24 mouse cellular contexts compared by ENCODE assay signal in the genomic region with DNA sequence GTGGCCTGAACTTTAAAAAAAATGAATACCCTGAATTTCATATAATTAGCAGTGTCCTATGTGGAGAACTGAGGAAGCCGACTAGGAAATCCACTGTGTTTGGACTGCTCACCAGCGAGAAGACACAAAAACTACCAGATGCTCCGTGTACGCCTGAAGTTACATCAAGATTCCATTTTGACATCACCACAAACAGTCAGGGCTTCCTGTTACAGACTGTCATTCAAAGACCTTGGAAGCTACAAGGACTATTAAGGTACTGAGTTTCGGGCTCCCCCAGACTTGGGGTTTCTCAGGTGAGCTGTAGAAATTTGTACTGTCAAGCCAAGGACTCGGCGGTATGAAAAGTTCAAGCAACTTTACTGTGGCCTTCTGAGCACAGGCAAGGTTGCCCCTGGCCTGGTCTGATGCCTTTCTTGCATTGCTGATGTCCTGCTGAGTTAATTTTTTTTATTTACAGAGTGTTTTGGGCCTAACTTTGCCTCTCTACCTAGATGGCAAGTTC. TPM values are rescaled to one million over a fixed set of nuclear protein-coding genes. Genes with fewer than 3 reads are reported as not detected.
DNase-seq lines count a peak whose midpoint lies in the region; ATAC-seq and TF ChIP-seq lines count a peak whose summit lies in the region.
"Had no signal": no experiment of that assay in that cellular context is flagged by ENCODE, and none has a peak within 500 bp of the region (broad histone marks: within the 10 kb centered on the region; RNA-seq: fewer than 3 reads in every experiment).

No protein-coding gene starts in this region.

- H3K4me3 ChIP-seq in spleen, adult 2 months (ENCODE audit: extremely low read depth, insufficient read depth, insufficient read length), result no peak overlapping the region
- no peak overlapping the region for H3K4me3 ChIP-seq in bone marrow, adult 2 months (replicated peaks; ENCODE audit: control insufficient read depth, low read depth, low read length)
- no peak overlapping the region for H3K4me3 ChIP-seq in hindbrain, postnatal 0 days (ENCODE audit: low read length)
- H3K4me3 ChIP-seq: forebrain, embryonic 13.5 days; heart, embryonic 15.5 days; hindbrain, embryonic 13.5 days; intestine, embryonic 15.5 days; layer of hippocampus, adult 2 months; limb, embryonic 10.5 days; lung, embryonic 15.5 days; midbrain, embryonic 10.5 days had no signal

- TF ChIP-seq CTCF in spleen, adult 2 months (IDR thresholded peaks at IDR 0.05; ENCODE audit: extremely low read depth, insufficient read depth, insufficient read length, insufficient replicate concordance), result no peak
- no peak for TF ChIP-seq CTCF in bone marrow, adult 2 months (IDR thresholded peaks at IDR 0.05; ENCODE audit: control insufficient read depth, insufficient read depth, low read length)
- TF ChIP-seq CTCF in hindbrain, postnatal 0 days (IDR thresholded peaks at IDR 0.05; ENCODE audit: low read depth), result no peak

- no peak for DNase-seq in spleen, adult 2 months (ENCODE audit: low read depth in 1 of 2, low spot score in 2 of 2)
- DNase-seq in spleen, postnatal 14 days (ENCODE audit: low spot score in 2 of 2), result no peak
- peak; percentile 57 for DNase-seq in CD4-positive, CD25-positive, alpha-beta regulatory T cell, adult 2 months (ENCODE audit: low read depth, low spot score)
- DNase-seq in naive thymus-derived CD4-positive, alpha-beta T cell, adult 2 months (ENCODE audit: low read depth), result peak; percentile 72
- DNase-seq in hindbrain, postnatal 0 days (ENCODE audit: low spot score), result no peak
- no peak for DNase-seq in cerebellum, adult 9-11 months
- DNase-seq: adrenal gland, adult 2 months; B cell, adult 2 months; cerebellum, adult 18-20 months; cerebellum, postnatal 36 days; heart, postnatal 36 days; kidney, adult 8-10 months; kidney, postnatal 14 days; lung, postnatal 36 days had no signal

- TF ChIP-seq POLR2A in spleen, adult 2 months (IDR thresholded peaks at IDR 0.05; ENCODE audit: low read depth, low read length), result no peak
- TF ChIP-seq POLR2A in bone marrow, adult 2 months (IDR thresholded peaks at IDR 0.05; ENCODE audit: borderline replicate concordance, control insufficient read depth, low read depth, low read length), result no peak

- 0 out of 2 replicates have a peak, but pooled peaks cover 3% of the 10 kb centered on the region for H3K9me3 ChIP-seq in hindbrain, postnatal 0 days (ENCODE audit: low read length)
- H3K9me3 ChIP-seq: forebrain, embryonic 13.5 days; heart, embryonic 15.5 days; hindbrain, embryonic 13.5 days; intestine, embryonic 15.5 days; limb, embryonic 10.5 days; lung, embryonic 15.5 days; midbrain, embryonic 10.5 days had no signal

- H3K4me2 ChIP-seq in hindbrain, postnatal 0 days (ENCODE audit: low read depth, low read length), result no peak overlapping the region
- H3K4me2 ChIP-seq: forebrain, embryonic 13.5 days; heart, embryonic 15.5 days; hindbrain, embryonic 13.5 days; intestine, embryonic 15.5 days; lung, embryonic 15.5 days had no signal

- peak overlapping the region; percentile 27 for H3K27ac ChIP-seq in spleen, adult 2 months (ENCODE audit: insufficient read depth, low read length)
- H3K27ac ChIP-seq in bone marrow, adult 2 months (ENCODE audit: control insufficient read depth, insufficient read depth, low read depth, low read length, poor library complexity), result peak overlapping the region; percentile 19; the same call in 1 of the 2 replicates
- no peak overlapping the region for H3K27ac ChIP-seq in hindbrain, postnatal 0 days
- H3K27ac ChIP-seq: forebrain, embryonic 13.5 days; heart, embryonic 15.5 days; hindbrain, embryonic 13.5 days; intestine, embryonic 15.5 days; layer of hippocampus, adult 2 months; limb, embryonic 10.5 days; lung, embryonic 15.5 days; midbrain, embryonic 10.5 days had no signal

- 50% methylated on average over 7 of the region's 7 CpGs for WGBS in spleen, adult 2 months
- WGBS in bone marrow, adult 2 months, result 37% methylated on average over 7 of the region's 7 CpGs
- WGBS in hindbrain, postnatal 0 days, result 91% methylated on average over 7 of the region's 7 CpGs

- H3K4me1 ChIP-seq in spleen, adult 2 months (ENCODE audit: control insufficient read depth, insufficient read depth, insufficient read length), result peaks cover 15% of the 10 kb centered on the region; the same call in 1 of the 2 replicates
- peaks cover 22% of the 10 kb centered on the region for H3K4me1 ChIP-seq in bone marrow, adult 2 months (ENCODE audit: control insufficient read depth, insufficient read depth, low read length)
- H3K4me1 ChIP-seq in hindbrain, postnatal 0 days (ENCODE audit: insufficient read depth, low read length), result no peaks in the 10 kb centered on the region
- H3K4me1 ChIP-seq: forebrain, embryonic 13.5 days; hindbrain, embryonic 13.5 days; intestine, embryonic 15.5 days; lung, embryonic 15.5 days; midbrain, embryonic 10.5 days had no signal

- no peaks in the 10 kb centered on the region; the same call in 1 of the 2 replicates for H3K36me3 ChIP-seq in spleen, adult 2 months (ENCODE audit: control insufficient read depth, insufficient read depth, low read length)
- no peaks in the 10 kb centered on the region for H3K36me3 ChIP-seq in hindbrain, postnatal 0 days (ENCODE audit: insufficient read depth, low read length)
- H3K36me3 ChIP-seq: heart, embryonic 15.5 days; hindbrain, embryonic 13.5 days; intestine, embryonic 15.5 days; limb, embryonic 10.5 days; lung, embryonic 15.5 days; midbrain, embryonic 10.5 days had no signal

- ATAC-seq in frontal cortex, adult (ENCODE audit: low TSS enrichment), result no peak
- no peak for ATAC-seq in hindbrain, postnatal 0 days
- ATAC-seq: forebrain, embryonic 13.5 days; intestine, embryonic 15.5 days had no signal

- H3K27me3 ChIP-seq in spleen, adult 2 months (ENCODE audit: control insufficient read depth, insufficient read depth, low read length), result no peaks in the 10 kb centered on the region
- H3K27me3 ChIP-seq in hindbrain, postnatal 0 days (ENCODE audit: insufficient read depth, low read length), result no peaks in the 10 kb centered on the region
- H3K27me3 ChIP-seq: forebrain, embryonic 13.5 days; hindbrain, embryonic 13.5 days; intestine, embryonic 15.5 days; lung, embryonic 15.5 days had no signal

- H3K9ac ChIP-seq in hindbrain, postnatal 0 days (replicated peaks; ENCODE audit: low read length), result no peak overlapping the region
- H3K9ac ChIP-seq: forebrain, embryonic 13.5 days; heart, embryonic 15.5 days; hindbrain, embryonic 13.5 days; intestine, embryonic 15.5 days; lung, embryonic 15.5 days had no signal

RNA-seq across cellular contexts. Expression of a gene that starts 22.8 kb away (rescaled TPM):
- 26.7 and 36.4 TPM in 2 replicates for polyA plus RNA-seq in spleen, adult 2 months (2012; rRNA removed)
- polyA plus RNA-seq in bone marrow, adult 2 months (2011; ENCODE audit: insufficient read depth, insufficient read length, low replicate concordance, missing spikeins), result 15.8 and 24.5 TPM in 2 replicates
- total RNA-seq in hindbrain, postnatal 0 days (2014; rRNA removed), result 2.2 and 3.5 TPM in 2 replicates
- 1.1 and 1.3 TPM in 2 replicates for polyA plus RNA-seq in hindbrain, postnatal 0 days (2015; fragmentation: Nextera tagmentation; extraction: Ambion mirVana)

Comparison
In these comparisons a context has a peak if more than half of its experiments do, and no peak if none do; other contexts are left out.
1. DNase-seq: peak in CD4-positive, CD25-positive, alpha-beta regulatory T cell, adult 2 months (single experiment) and naive thymus-derived CD4-positive, alpha-beta T cell, adult 2 months (single experiment); none in spleen, adult 2 months (0 of 2), spleen, postnatal 14 days (0 of 2), hindbrain, postnatal 0 days (single experiment) and cerebellum, adult 9-11 months (single experiment).